Mouse (Mus musculus): ENCODE results near the gene Capn9. TPM values are rescaled to one million over a fixed set of nuclear protein-coding genes. Genes with fewer than 3 reads are reported as not detected.

The Capn9 gene
- 0.07 and 0.18 TPM in 2 replicates for polyA plus RNA-seq (2012; rRNA removed)

- Histone ChIP-seq H3K27ac (ENCODE audit: insufficient read depth, low read length) (no peak within 1 kb of the TSS), H3K36me3 (ENCODE audit: control insufficient read depth, insufficient read depth, low read length) (no peaks in the 10 kb centered on the region), H3K27me3 (ENCODE audit: control insufficient read depth, insufficient read depth, low read length) (no peaks in the 10 kb centered on the region), H3K4me3 (ENCODE audit: extremely low read depth, insufficient read depth, insufficient read length) (no peak within 1 kb of the TSS), H3K4me1 (ENCODE audit: control insufficient read depth, insufficient read depth, insufficient read length) (no peaks in the 10 kb centered on the region)
- WGBS, result 85% methylated on average over 8 of the region's 8 CpGs
- no peak for DNase-seq (ENCODE audit: low read depth in 1 of 2, low spot score in 2 of 2)
- TF ChIP-seq CTCF (IDR thresholded peaks at IDR 0.05; ENCODE audit: extremely low read depth, insufficient read depth, insufficient read length, insufficient replicate concordance) (no peak), POLR2A (IDR thresholded peaks at IDR 0.05; ENCODE audit: low read depth, low read length) (no peak)
Measured at GRCm38 (mm10) chr8:124575811-124576210, at the start of gene Capn9. TSS of gene Capn9 (plus strand) at chr8:124576111.

- Histone ChIP-seq H3K27ac (ENCODE audit: insufficient read depth, low read length) (no peak overlapping the region), H3K36me3 (ENCODE audit: control insufficient read depth, insufficient read depth, low read length) (peaks cover 32% of the 10 kb centered on the region), H3K4me3 (ENCODE audit: extremely low read depth, insufficient read depth, insufficient read length) (no peak overlapping the region), H3K4me1 (ENCODE audit: control insufficient read depth, insufficient read depth, insufficient read length) (peaks cover 8% of the 10 kb centered on the region; the same call in 1 of the 2 replicates), H3K27me3 (ENCODE audit: control insufficient read depth, insufficient read depth, low read length) (no peaks in the 10 kb centered on the region)
- TF ChIP-seq CTCF (IDR thresholded peaks at IDR 0.05; ENCODE audit: extremely low read depth, insufficient read depth, insufficient read length, insufficient replicate concordance) (no peak), POLR2A (IDR thresholded peaks at IDR 0.05; ENCODE audit: low read depth, low read length) (no peak)
- no peak for DNase-seq (ENCODE audit: low read depth in 1 of 2, low spot score in 2 of 2)
- 90% methylated on average over 11 of the region's 11 CpGs for WGBS
Measured at GRCm38 (mm10) chr8:124526261-124526660, 49.6 kb upstream of the Capn9 start.

- no peak for DNase-seq (ENCODE audit: low read depth in 1 of 2, low spot score in 2 of 2)
Measured at GRCm38 (mm10) chr8:124530076-124530475, 45.8 kb upstream of the Capn9 start.

GRCm38 (mm10) chr8:124530556-124530955 is 45.4 kb upstream of the Capn9 start:
- Histone ChIP-seq H3K27ac (ENCODE audit: insufficient read depth, low read length) (no peak overlapping the region), H3K27me3 (ENCODE audit: control insufficient read depth, insufficient read depth, low read length) (no peaks in the 10 kb centered on the region), H3K4me1 (ENCODE audit: control insufficient read depth, insufficient read depth, insufficient read length) (no peaks in the 10 kb centered on the region), H3K36me3 (ENCODE audit: control insufficient read depth, insufficient read depth, low read length) (peaks cover 46% of the 10 kb centered on the region), H3K4me3 (ENCODE audit: extremely low read depth, insufficient read depth, insufficient read length) (no peak overlapping the region)
- 95% methylated on average over 7 of the region's 7 CpGs for WGBS
- no peak for DNase-seq (ENCODE audit: low read depth in 1 of 2, low spot score in 2 of 2)
- TF ChIP-seq CTCF (IDR thresholded peaks at IDR 0.05; ENCODE audit: extremely low read depth, insufficient read depth, insufficient read length, insufficient replicate concordance) (no peak), POLR2A (IDR thresholded peaks at IDR 0.05; ENCODE audit: low read depth, low read length) (no peak)

More at GRCm38 (mm10) chr8:124530076-124530475, 45.8 kb upstream of the Capn9 start:
- Histone ChIP-seq H3K4me1 (ENCODE audit: control insufficient read depth, insufficient read depth, insufficient read length) (no peaks in the 10 kb centered on the region), H3K27ac (ENCODE audit: insufficient read depth, low read length) (no peak overlapping the region), H3K4me3 (ENCODE audit: extremely low read depth, insufficient read depth, insufficient read length) (no peak overlapping the region), H3K27me3 (ENCODE audit: control insufficient read depth, insufficient read depth, low read length) (no peaks in the 10 kb centered on the region), H3K36me3 (ENCODE audit: control insufficient read depth, insufficient read depth, low read length) (peaks cover 44% of the 10 kb centered on the region)
- 93% methylated on average over 14 of the region's 14 CpGs for WGBS
- TF ChIP-seq POLR2A (IDR thresholded peaks at IDR 0.05; ENCODE audit: low read depth, low read length) (no peak), CTCF (IDR thresholded peaks at IDR 0.05; ENCODE audit: extremely low read depth, insufficient read depth, insufficient read length, insufficient replicate concordance) (no peak)

- Histone ChIP-seq H3K4me3 (ENCODE audit: extremely low read depth, insufficient read depth, insufficient read length) (no peak overlapping the region), H3K27me3 (ENCODE audit: control insufficient read depth, insufficient read depth, low read length) (no peaks in the 10 kb centered on the region)
Measured at GRCm38 (mm10) chr8:124530996-124531395, 44.9 kb upstream of the Capn9 start.

GRCm38 (mm10) chr8:124532626-124533025 is 43.3 kb upstream of the Capn9 start:
- TF ChIP-seq CTCF (IDR thresholded peaks at IDR 0.05; ENCODE audit: extremely low read depth, insufficient read depth, insufficient read length, insufficient replicate concordance) (no peak), POLR2A (IDR thresholded peaks at IDR 0.05; ENCODE audit: low read depth, low read length) (no peak)
- no peak overlapping the region for H3K27ac ChIP-seq (ENCODE audit: insufficient read depth, low read length)
- peaks cover 44% of the 10 kb centered on the region for H3K36me3 ChIP-seq (ENCODE audit: control insufficient read depth, insufficient read depth, low read length)
- DNase-seq (ENCODE audit: low read depth in 1 of 2, low spot score in 2 of 2), result no peak
- no peaks in the 10 kb centered on the region for H3K27me3 ChIP-seq (ENCODE audit: control insufficient read depth, insufficient read depth, low read length)
- WGBS, result 95% methylated on average over 3 of the region's 3 CpGs
- H3K4me1 ChIP-seq (ENCODE audit: control insufficient read depth, insufficient read depth, insufficient read length), result no peaks in the 10 kb centered on the region
- H3K4me3 ChIP-seq (ENCODE audit: extremely low read depth, insufficient read depth, insufficient read length), result no peak overlapping the region

More at GRCm38 (mm10) chr8:124530996-124531395, 44.9 kb upstream of the Capn9 start:
- H3K27ac ChIP-seq (ENCODE audit: insufficient read depth, low read length), result no peak overlapping the region
- DNase-seq (ENCODE audit: low read depth in 1 of 2, low spot score in 2 of 2), result no peak
- peaks cover 47% of the 10 kb centered on the region for H3K36me3 ChIP-seq (ENCODE audit: control insufficient read depth, insufficient read depth, low read length)
- H3K4me1 ChIP-seq (ENCODE audit: control insufficient read depth, insufficient read depth, insufficient read length), result no peaks in the 10 kb centered on the region
- TF ChIP-seq POLR2A (IDR thresholded peaks at IDR 0.05; ENCODE audit: low read depth, low read length) (no peak), CTCF (IDR thresholded peaks at IDR 0.05; ENCODE audit: extremely low read depth, insufficient read depth, insufficient read length, insufficient replicate concordance) (no peak)
- WGBS, result 89% methylated on average over 4 of the region's 4 CpGs

- Histone ChIP-seq H3K4me3 (ENCODE audit: extremely low read depth, insufficient read depth, insufficient read length) (no peak overlapping the region), H3K4me1 (ENCODE audit: control insufficient read depth, insufficient read depth, insufficient read length) (no peaks in the 10 kb centered on the region), H3K27me3 (ENCODE audit: control insufficient read depth, insufficient read depth, low read length) (no peaks in the 10 kb centered on the region), H3K36me3 (ENCODE audit: control insufficient read depth, insufficient read depth, low read length) (peaks cover 51% of the 10 kb centered on the region), H3K27ac (ENCODE audit: insufficient read depth, low read length) (no peak overlapping the region)
- no peak for TF ChIP-seq POLR2A (IDR thresholded peaks at IDR 0.05; ENCODE audit: low read depth, low read length)
- no peak for TF ChIP-seq CTCF (IDR thresholded peaks at IDR 0.05; ENCODE audit: extremely low read depth, insufficient read depth, insufficient read length, insufficient replicate concordance)
- DNase-seq (ENCODE audit: low read depth in 1 of 2, low spot score in 2 of 2), result no peak
- 94% methylated on average over 5 of the region's 5 CpGs for WGBS
Measured at GRCm38 (mm10) chr8:124535451-124535850, 40.5 kb upstream of the Capn9 start.

All from spleen, adult 2 months (tissue).